Mouse (Mus musculus) heart, embryonic 12.5 days (tissue): Measurements from ENCODE around the gene Inhba. TPM values are rescaled to one million over a fixed set of nuclear protein-coding genes. Genes with fewer than 3 reads are reported as not detected.

Experiments
- ATAC-seq: fragments of 200-750 bp; cut with Nextera tagmentation; 2 replicates; pipeline ENCODE4 v1.8.0; 2017; ENCODE audit warnings: moderate TSS enrichment, moderate library complexity; ENCODE audit not compliant: insufficient number of reproducible peaks, low FRiP score
- H3K27ac ChIP-seq: fragments of 300-500 bp; sonication (generic); 2 replicates; pipeline ENCODE4 v1.5.1; 2016; ENCODE audit warnings: mild to moderate bottlenecking, moderate library complexity; ENCODE audit not compliant: poor library complexity, severe bottlenecking
- H3K27me3 ChIP-seq: fragments of 300-500 bp; sonication (generic); replicated peaks from 2 replicates; pipeline ENCODE4 v1.6.1; 2016; ENCODE audit warnings: mild to moderate bottlenecking, moderate library complexity
- H3K36me3 ChIP-seq: fragments of 300-500 bp; sonication (generic); 2 replicates; pipeline ENCODE4 v1.6.1; 2016; ENCODE audit warnings: mild to moderate bottlenecking, moderate library complexity
- H3K4me1 ChIP-seq: fragments of 300-500 bp; sonication (generic); replicated peaks from 2 replicates; pipeline ENCODE4 v1.6.1; 2016; ENCODE audit warnings: mild to moderate bottlenecking
- H3K4me2 ChIP-seq: fragments of 300-500 bp; sonication (generic); 2 replicates; pipeline ENCODE4 v1.6.1; 2016; ENCODE audit warnings: mild to moderate bottlenecking, moderate library complexity
- H3K4me3 ChIP-seq: fragments of 300-500 bp; sonication (generic); 2 replicates; pipeline ENCODE4 v1.5.1; 2016; ENCODE audit warnings: mild to moderate bottlenecking
- H3K9ac ChIP-seq: fragments of 300-500 bp; sonication (generic); 2 replicates; pipeline ENCODE4 v1.6.1; 2016; ENCODE audit warnings: mild to moderate bottlenecking, moderate library complexity
- H3K9me3 ChIP-seq: fragments of 300-500 bp; sonication (generic); replicated peaks from 2 replicates; pipeline ENCODE4 v1.6.1; 2016; ENCODE audit warnings: mild to moderate bottlenecking, moderate library complexity
- WGBS: fragments of 180-500 bp; shearing (Covaris S2); methylation state at CpG from one replicate; pipeline ENCODE4 v1.1.7; 2016; 5-methylcytosine and 5-hydroxymethylcytosine counted together
- polyA plus RNA-seq: library from polyadenylated mRNA; unstranded; fragments of >200 nt; fragmentation: Nextera tagmentation; extraction: Ambion mirVana; gene quantifications from 2 replicates; pipeline ENCODE4 v1.2.1, GENCODE M21; 2016

Inhba gene
- polyA plus RNA-seq, 1 experiment from 2014 or later = 19.3 TPM

DNA sequence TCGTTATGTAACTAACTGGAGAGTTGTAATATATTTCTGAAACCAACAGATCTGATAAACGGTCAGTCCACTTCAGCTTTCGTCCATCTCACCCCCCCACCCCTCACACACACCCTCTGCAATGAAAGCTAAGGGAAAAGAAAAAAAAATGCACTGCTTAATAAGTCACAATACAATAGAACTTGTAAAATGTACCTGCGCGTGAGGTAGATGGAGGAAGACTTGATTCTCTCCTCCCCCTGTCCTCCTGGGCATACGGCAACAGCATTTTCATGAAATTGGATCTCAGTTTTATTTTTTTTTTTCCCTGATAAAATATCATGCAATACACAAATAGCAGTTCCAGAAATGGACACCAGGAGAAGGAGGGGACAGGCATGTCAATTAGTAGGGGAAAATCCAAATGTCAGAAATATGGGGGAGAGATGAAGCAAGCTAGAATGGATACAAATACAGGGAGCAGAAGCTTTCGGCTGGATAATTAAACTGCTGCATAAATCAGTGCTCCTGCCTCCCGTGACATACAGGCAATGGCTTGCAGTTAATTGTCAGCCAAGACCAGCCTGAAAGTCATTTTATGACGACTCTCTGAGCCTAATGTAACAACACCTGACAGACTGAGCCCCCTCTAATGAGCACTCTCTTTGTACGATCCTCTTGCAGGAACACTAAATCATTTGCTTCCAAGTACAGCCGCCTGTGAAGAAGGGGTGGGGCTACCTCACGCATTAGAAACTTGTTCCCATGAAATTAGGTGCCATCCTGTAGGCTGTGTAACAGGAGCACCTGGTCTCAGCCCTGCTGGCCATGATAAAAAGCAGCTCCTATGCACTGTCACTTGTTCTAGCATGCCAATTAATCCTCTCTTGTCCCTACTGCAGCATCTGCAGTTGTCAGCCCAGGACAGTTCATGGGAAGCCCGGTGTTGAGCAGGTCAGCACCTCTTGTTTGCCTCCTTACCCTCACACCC, 11.7 kb downstream of the Inhba start:
- H3K4me1 ChIP-seq = peaks cover 13% of the 10 kb centered on the region
- 59% methylated on average over 13 of the region's 13 CpGs for WGBS
- H3K4me2 ChIP-seq = 0 out of 2 replicates have a peak overlapping the region, but pooled peaks have one; percentile 5
- H3K9ac ChIP-seq = no peak overlapping the region
- H3K4me3 ChIP-seq = no peak overlapping the region
- no peaks in the 10 kb centered on the region for H3K27me3 ChIP-seq
- no peak overlapping the region for H3K27ac ChIP-seq
- no peaks in the 10 kb centered on the region for H3K9me3 ChIP-seq
- no peak for ATAC-seq
- H3K36me3 ChIP-seq = peaks cover 10% of the 10 kb centered on the region

DNA sequence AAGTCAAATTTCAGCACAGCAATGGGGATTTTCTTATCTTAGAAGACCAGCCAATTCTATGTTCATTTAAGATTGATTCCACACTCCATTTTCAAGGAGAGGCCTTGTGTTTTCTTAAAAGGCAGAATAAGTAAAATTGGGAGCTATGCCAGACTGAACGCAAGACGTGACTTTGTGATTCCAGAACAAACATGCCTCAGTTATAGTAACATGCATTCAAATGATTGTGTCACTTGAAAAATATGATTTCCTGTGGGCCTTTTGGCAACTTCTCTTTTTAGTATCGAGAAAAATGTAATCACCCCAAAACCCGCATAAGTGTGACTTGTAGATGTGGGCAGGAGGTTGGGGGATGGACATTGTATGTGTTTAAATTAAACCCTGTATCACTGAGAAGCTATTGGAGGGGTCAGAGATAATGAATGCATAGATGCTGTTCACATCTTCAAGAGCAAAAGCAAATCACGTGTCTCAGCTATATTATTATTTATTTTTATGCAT, 19.0 kb downstream of the Inhba start:
- no peak overlapping the region for H3K27ac ChIP-seq
- no peak overlapping the region for H3K9ac ChIP-seq
- 66% methylated on average over 5 of the region's 5 CpGs for whole genome bisulfite sequencing
- H3K4me1 ChIP-seq = no peaks in the 10 kb centered on the region
- ATAC-seq = no peak
- H3K4me3 ChIP-seq = no peak overlapping the region
- no peaks in the 10 kb centered on the region for H3K9me3 ChIP-seq
- H3K36me3 ChIP-seq = peaks cover 10% of the 10 kb centered on the region
- no peaks in the 10 kb centered on the region for H3K27me3 ChIP-seq
- no peak overlapping the region for H3K4me2 ChIP-seq

DNA sequence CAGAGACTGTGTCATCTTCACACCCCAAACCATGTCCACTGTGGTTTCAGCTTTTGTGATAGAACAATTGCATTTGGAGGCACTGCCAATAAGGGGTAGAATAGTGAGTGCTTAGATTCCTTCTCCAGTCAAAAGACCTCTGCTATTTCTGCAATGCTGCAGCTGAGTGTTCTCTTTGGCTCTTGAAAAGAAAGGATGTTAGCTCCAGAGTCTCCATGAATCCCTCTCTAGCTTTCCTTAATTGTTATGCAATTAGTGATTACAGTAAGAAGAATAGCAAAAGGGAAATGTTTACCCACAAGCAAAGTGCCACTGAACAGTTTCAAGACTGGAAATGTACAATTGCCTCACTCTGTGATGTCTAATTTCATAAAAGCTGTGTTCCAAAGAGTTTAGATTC, 20.8 kb downstream of the Inhba start:
- no peak for ATAC-seq
- H3K9ac ChIP-seq = no peak overlapping the region
- no peak overlapping the region for H3K27ac ChIP-seq
- peaks cover 3% of the 10 kb centered on the region; the same call in 1 of the 2 replicates for H3K36me3 ChIP-seq
- no peaks in the 10 kb centered on the region for H3K4me1 ChIP-seq
- H3K27me3 ChIP-seq = no peaks in the 10 kb centered on the region
- no peaks in the 10 kb centered on the region for H3K9me3 ChIP-seq
- no peak overlapping the region for H3K4me3 ChIP-seq
- H3K4me2 ChIP-seq = no peak overlapping the region

DNA sequence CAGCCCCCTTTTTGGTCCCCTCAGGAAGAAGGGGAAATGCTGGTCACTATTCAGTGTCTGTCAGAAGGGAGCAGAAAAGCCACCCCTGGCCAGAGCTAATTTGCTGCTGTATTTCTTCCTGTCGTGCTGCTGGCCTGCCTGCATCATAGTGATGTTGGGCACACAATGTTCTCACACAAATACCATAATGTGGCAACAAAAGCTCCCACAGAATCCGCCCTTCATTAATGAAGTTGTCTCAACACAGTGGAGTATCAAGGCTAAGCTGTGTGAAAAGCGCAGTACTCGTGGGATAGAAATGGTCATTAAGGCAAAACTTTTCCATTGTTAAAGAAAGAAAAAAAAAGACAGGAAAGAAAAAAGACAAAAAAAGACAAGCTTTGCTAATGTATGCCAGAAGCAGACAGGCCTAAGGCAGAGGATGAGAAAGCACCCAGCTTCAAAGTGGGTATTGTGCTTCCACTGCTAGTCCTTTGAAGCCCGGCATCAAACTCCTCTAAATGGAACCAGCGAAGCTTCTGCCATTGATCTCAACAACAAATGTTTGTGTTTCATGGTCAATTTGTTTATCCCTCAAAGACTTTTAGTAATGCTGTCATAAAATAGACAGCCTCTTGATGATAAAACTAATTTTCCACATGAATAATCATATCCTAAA, 21.4 kb downstream of the Inhba start:
- ATAC-seq = no peak
- Histone ChIP-seq H3K27ac (no peak overlapping the region), H3K36me3 (no peaks in the 10 kb centered on the region), H3K4me2 (no peak overlapping the region), H3K4me1 (no peaks in the 10 kb centered on the region), H3K9ac (no peak overlapping the region), H3K27me3 (no peaks in the 10 kb centered on the region), H3K4me3 (no peak overlapping the region), H3K9me3 (no peaks in the 10 kb centered on the region)
- 67% methylated on average over 6 of the region's 6 CpGs for WGBS

DNA sequence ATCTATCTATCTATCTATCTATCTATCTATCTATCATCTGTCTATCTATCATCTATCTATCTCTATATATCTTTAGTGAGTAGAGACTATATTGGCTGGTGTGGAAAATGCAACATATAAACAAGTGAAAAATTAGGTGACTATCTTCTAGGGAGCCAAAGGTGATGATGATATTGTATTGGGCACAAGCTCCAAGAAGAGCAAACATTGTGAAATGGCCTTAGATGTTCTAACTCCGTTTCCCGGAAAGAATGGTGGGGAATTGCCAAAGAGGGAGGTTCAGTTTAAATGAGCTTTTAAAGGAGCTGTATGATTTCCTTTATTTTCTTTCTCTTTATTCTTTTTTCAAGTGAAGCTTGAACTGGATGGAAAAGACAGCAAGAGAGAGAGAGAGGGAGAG, 57.4 kb downstream of the Inhba start:
- WGBS = 74% methylated on average over 2 of the region's 2 CpGs

DNA sequence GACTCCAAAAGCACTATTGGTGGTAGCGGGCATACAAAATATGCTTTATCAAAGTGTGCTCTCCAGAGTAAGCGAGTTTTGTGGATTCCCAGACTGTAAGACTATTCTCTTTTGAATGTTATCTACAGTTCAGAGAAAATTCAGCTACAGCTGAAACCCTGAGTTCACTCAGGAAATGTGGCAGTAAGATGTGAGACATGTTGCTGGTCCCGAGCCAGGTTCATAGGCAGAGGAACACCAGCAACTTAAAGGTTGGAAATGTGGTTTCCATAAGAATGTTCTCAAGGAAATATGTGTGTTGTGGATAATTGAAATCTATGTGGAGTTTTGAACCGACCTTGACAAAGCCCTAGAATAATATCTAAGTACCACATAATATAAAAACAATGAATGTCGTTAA, 65.6 kb downstream of the Inhba start:
- Histone ChIP-seq H3K4me1 (no peaks in the 10 kb centered on the region), H3K4me2 (no peak overlapping the region), H3K9me3 (no peaks in the 10 kb centered on the region), H3K4me3 (no peak overlapping the region), H3K27ac (no peak overlapping the region), H3K27me3 (no peaks in the 10 kb centered on the region), H3K9ac (no peak overlapping the region), H3K36me3 (no peaks in the 10 kb centered on the region)
- 44% methylated on average over 5 of the region's 5 CpGs for WGBS
- no peak for ATAC-seq

More for the DNA sequence above, 57.4 kb downstream of the Inhba start:
- Histone ChIP-seq H3K36me3 (no peaks in the 10 kb centered on the region), H3K9ac (no peak overlapping the region), H3K27ac (no peak overlapping the region), H3K4me3 (no peak overlapping the region), H3K27me3 (no peaks in the 10 kb centered on the region), H3K4me1 (no peaks in the 10 kb centered on the region), H3K4me2 (no peak overlapping the region), H3K9me3 (no peaks in the 10 kb centered on the region)
- ATAC-seq = no peak

DNA sequence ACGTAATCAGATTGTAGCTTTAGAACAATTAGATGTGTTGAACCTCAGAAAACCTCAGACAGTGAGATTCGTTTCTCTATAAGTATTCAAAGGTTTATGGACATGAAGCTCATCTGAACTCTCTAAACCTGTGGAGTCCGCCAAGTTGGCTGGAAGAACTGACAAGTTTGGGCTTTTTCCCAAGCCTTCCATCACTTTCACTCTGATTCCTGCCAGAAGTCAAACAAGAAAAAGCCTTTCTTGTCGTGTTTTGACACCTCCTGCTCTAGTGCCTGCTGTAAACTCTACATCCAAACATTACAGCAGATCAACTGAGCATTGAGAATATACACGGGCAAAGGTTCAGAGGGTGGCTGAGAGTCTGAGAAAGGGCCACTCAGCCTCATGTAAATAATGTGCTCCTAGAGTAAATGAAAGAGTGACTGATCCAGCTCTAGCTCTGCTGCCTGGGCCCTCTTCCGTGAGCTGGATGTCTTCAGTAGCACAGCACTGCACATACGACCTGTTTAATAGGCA, 66.6 kb downstream of the Inhba start:
- Histone ChIP-seq H3K36me3 (no peaks in the 10 kb centered on the region), H3K4me1 (no peaks in the 10 kb centered on the region), H3K9ac (no peak overlapping the region), H3K27me3 (no peaks in the 10 kb centered on the region), H3K4me3 (no peak overlapping the region), H3K9me3 (no peaks in the 10 kb centered on the region), H3K4me2 (no peak overlapping the region), H3K27ac (peak overlapping the region; percentile 12; the same call in 1 of the 2 replicates)
- no peak for ATAC-seq
- WGBS = 59% methylated on average over 7 of the region's 7 CpGs

DNA sequence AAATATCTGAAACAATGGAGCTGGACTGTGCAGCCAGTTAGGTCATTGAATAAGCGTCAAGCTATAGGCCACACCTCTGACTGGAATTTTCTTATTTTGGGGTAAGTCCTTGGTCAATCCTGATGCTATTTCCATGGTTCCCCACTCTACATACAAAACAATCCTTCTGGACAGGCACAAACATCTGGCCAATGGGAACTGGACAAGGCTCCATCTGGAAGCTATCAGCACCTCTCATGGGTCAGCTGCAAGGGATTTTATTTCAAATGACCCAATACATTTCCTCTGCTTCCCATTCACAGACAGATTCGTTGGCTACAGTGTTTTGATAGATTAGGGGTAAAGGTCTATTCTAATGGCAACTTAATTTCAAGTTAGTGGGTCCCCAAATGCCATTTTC, 68.6 kb downstream of the Inhba start:
- WGBS = 58% methylated on average over 2 of the region's 2 CpGs
- Histone ChIP-seq H3K4me1 (no peaks in the 10 kb centered on the region), H3K4me2 (no peak overlapping the region), H3K36me3 (no peaks in the 10 kb centered on the region), H3K27ac (no peak overlapping the region), H3K4me3 (no peak overlapping the region), H3K27me3 (no peaks in the 10 kb centered on the region), H3K9me3 (no peaks in the 10 kb centered on the region), H3K9ac (no peak overlapping the region)
- ATAC-seq = no peak
